Mouse (Mus musculus) stomach, embryonic 15.5 days (tissue): ENCODE data around the gene Cachd1. TPM values are rescaled to one million over a fixed set of nuclear protein-coding genes. Genes with fewer than 3 reads are reported as not detected.
A peak's percentile ranks its signal among the peaks of the same experiment; 100 is the strongest.

Experiments
- ATAC-seq: fragments of 200-750 bp; cut with Nextera tagmentation; 2 replicates; pipeline ENCODE4 v1.8.0; 2017; ENCODE audit warnings: low read depth, moderate number of reproducible peaks, moderate TSS enrichment; ENCODE audit not compliant: insufficient read depth, low FRiP score
- H3K27ac ChIP-seq: fragments of 300-500 bp; sonication (generic); 2 replicates; pipeline ENCODE4 v1.5.1; 2015; ENCODE audit warnings: mild to moderate bottlenecking, inconsistent platforms
- H3K27me3 ChIP-seq: fragments of 300-500 bp; sonication (generic); replicated peaks from 2 replicates; pipeline ENCODE4 v1.6.1; 2015; ENCODE audit warnings: inconsistent platforms
- H3K36me3 ChIP-seq: fragments of 300-500 bp; sonication (generic); 2 replicates; pipeline ENCODE4 v1.6.1; 2015; ENCODE audit warnings: inconsistent platforms
- H3K4me1 ChIP-seq: fragments of 300-500 bp; sonication (generic); 2 replicates; pipeline ENCODE4 v1.6.1; 2015; ENCODE audit warnings: inconsistent platforms
- H3K4me2 ChIP-seq: fragments of 300-500 bp; sonication (generic); 2 replicates; pipeline ENCODE4 v1.6.1; 2015; ENCODE audit warnings: mild to moderate bottlenecking, inconsistent platforms
- H3K4me3 ChIP-seq: fragments of 300-500 bp; sonication (generic); replicated peaks from 2 replicates; pipeline ENCODE4 v1.5.1; 2015; ENCODE audit warnings: inconsistent platforms
- H3K9ac ChIP-seq: fragments of 300-500 bp; sonication (generic); 2 replicates; pipeline ENCODE4 v1.6.1; 2015; ENCODE audit warnings: inconsistent platforms
- H3K9me3 ChIP-seq: fragments of 300-500 bp; sonication (generic); 2 replicates; pipeline ENCODE4 v1.6.1; 2016; ENCODE audit warnings: inconsistent platforms
- WGBS: fragments of 180-500 bp; shearing (Covaris S2); methylation state at CpG from one replicate; pipeline ENCODE4 v1.1.7; 2015; 5-methylcytosine and 5-hydroxymethylcytosine counted together
- polyA plus RNA-seq: library from polyadenylated mRNA; unstranded; fragments of >200 nt; fragmentation: Nextera tagmentation; extraction: Ambion mirVana; gene quantifications from 2 replicates; pipeline ENCODE4 v1.2.1, GENCODE M21; 2015

The Cachd1 gene
- polyA plus RNA-seq, 1 experiment from 2014 or later, result 13.0 TPM

- 0 out of 2 replicates have a peak, but pooled peaks cover 9% of the 10 kb centered on the region for H3K36me3 ChIP-seq
- no peak for ATAC-seq
- WGBS, result 89% methylated on average over 7 of the region's 7 CpGs
- no peak overlapping the region for H3K9ac ChIP-seq
- no peaks in the 10 kb centered on the region for H3K4me1 ChIP-seq
- no peak overlapping the region for H3K27ac ChIP-seq
- H3K27me3 ChIP-seq, result no peaks in the 10 kb centered on the region
- H3K4me3 ChIP-seq, result no peak overlapping the region
- no peaks in the 10 kb centered on the region for H3K9me3 ChIP-seq
- no peak overlapping the region for H3K4me2 ChIP-seq
Measured at GRCm38 (mm10) chr4:100977522-100977921, 201.0 kb downstream of the Cachd1 start.

GRCm38 (mm10) chr4:100987187-100987586 lies 210.7 kb downstream of the Cachd1 start:
- no peak overlapping the region for H3K9ac ChIP-seq
- H3K4me3 ChIP-seq, result no peak overlapping the region
- ATAC-seq, result no peak
- 91% methylated on average over 1 of the region's 1 CpGs for WGBS
- H3K27me3 ChIP-seq, result no peaks in the 10 kb centered on the region
- no peaks in the 10 kb centered on the region for H3K9me3 ChIP-seq
- H3K27ac ChIP-seq, result no peak overlapping the region
- H3K36me3 ChIP-seq, result peaks cover 25% of the 10 kb centered on the region
- H3K4me2 ChIP-seq, result no peak overlapping the region
- no peaks in the 10 kb centered on the region for H3K4me1 ChIP-seq

DNA sequence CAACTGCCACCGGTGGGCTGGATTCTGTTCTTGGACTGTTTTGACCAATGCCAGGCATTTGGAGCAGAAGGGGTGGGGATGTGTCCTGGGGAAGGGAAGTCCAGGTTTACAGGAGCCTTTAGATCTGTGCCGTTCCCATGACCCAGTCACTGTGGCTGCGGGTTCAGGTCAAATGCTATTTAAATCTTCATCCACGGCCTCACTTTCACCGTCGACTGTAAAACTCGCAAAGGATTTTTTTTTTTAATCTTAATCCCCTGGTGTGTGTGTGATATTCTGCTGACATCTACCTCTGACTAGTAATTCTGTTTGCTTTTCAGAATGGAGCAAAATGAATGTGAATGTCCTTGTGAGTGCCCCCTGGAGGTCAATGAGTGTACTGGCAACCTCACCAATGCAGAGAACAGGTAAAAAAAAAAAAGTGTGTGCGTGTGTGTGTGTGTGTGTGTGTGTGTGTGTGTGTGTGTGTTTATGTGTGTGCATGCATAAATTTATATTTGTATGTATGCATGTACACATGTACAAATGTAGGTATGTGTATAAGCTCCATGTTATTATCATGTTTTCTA lies 211.8 kb downstream of the Cachd1 start:
- no peaks in the 10 kb centered on the region for H3K27me3 ChIP-seq
- H3K4me2 ChIP-seq, result no peak overlapping the region
- no peak for ATAC-seq
- H3K4me1 ChIP-seq, result no peaks in the 10 kb centered on the region
- no peak overlapping the region for H3K27ac ChIP-seq
- H3K9ac ChIP-seq, result no peak overlapping the region
- no peaks in the 10 kb centered on the region for H3K9me3 ChIP-seq
- H3K36me3 ChIP-seq, result peaks cover 33% of the 10 kb centered on the region
- 78% methylated on average over 8 of the region's 8 CpGs for WGBS
- no peak overlapping the region for H3K4me3 ChIP-seq

GRCm38 (mm10) chr4:100990996-100991395 lies 214.5 kb downstream of the Cachd1 start:
- H3K9ac ChIP-seq, result no peak overlapping the region
- H3K9me3 ChIP-seq, result no peaks in the 10 kb centered on the region
- peaks cover 30% of the 10 kb centered on the region for H3K36me3 ChIP-seq
- no peak overlapping the region for H3K4me3 ChIP-seq
- H3K4me1 ChIP-seq, result no peaks in the 10 kb centered on the region
- H3K4me2 ChIP-seq, result no peak overlapping the region
- 55% methylated on average over 4 of the region's 4 CpGs for WGBS
- ATAC-seq, result no peak
- no peak overlapping the region for H3K27ac ChIP-seq
- no peaks in the 10 kb centered on the region for H3K27me3 ChIP-seq

GRCm38 (mm10) chr4:100992086-100992485 lies 215.6 kb downstream of the Cachd1 start:
- Histone ChIP-seq H3K27me3 (no peaks in the 10 kb centered on the region), H3K4me2 (no peak overlapping the region), H3K36me3 (peaks cover 30% of the 10 kb centered on the region), H3K9ac (no peak overlapping the region), H3K9me3 (no peaks in the 10 kb centered on the region), H3K4me3 (no peak overlapping the region), H3K4me1 (no peaks in the 10 kb centered on the region), H3K27ac (no peak overlapping the region)
- no peak for ATAC-seq
- 75% methylated on average over 6 of the region's 6 CpGs for WGBS

GRCm38 (mm10) chr4:100994442-100995255 lies 218.2 kb downstream of the Cachd1 start:
- Histone ChIP-seq H3K9ac (no peak overlapping the region), H3K27me3 (no peaks in the 10 kb centered on the region), H3K27ac (no peak overlapping the region), H3K4me2 (no peak overlapping the region; the same call in 1 of the 2 replicates), H3K4me3 (no peak overlapping the region), H3K9me3 (no peaks in the 10 kb centered on the region), H3K36me3 (peaks cover 25% of the 10 kb centered on the region), H3K4me1 (no peaks in the 10 kb centered on the region)
- ATAC-seq, result peak; percentile 83; the same call in 1 of the 2 replicates
- 57% methylated on average over 18 of the region's 18 CpGs for WGBS

DNA sequence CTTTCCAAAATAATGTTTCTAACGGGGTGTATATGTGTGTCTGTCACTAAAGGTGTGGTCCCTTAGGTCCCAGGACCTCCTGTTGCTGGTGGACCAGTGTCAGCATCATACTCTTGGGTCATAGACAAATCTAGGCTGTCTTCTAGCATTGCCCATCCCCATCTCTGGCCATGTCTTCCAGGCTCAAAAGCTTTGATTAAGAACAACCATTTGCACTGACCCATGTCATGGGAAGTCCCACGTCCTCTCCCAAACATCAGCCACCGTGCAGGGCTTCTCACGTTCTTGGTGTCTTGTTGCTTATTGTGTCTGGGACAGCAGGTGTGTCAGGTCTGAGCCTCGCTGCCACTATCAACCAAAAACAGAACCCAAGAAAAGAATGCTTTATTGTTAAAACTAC lies 219.1 kb downstream of the Cachd1 start:
- no peak overlapping the region for H3K4me2 ChIP-seq
- H3K36me3 ChIP-seq, result peaks cover 19% of the 10 kb centered on the region

DNA sequence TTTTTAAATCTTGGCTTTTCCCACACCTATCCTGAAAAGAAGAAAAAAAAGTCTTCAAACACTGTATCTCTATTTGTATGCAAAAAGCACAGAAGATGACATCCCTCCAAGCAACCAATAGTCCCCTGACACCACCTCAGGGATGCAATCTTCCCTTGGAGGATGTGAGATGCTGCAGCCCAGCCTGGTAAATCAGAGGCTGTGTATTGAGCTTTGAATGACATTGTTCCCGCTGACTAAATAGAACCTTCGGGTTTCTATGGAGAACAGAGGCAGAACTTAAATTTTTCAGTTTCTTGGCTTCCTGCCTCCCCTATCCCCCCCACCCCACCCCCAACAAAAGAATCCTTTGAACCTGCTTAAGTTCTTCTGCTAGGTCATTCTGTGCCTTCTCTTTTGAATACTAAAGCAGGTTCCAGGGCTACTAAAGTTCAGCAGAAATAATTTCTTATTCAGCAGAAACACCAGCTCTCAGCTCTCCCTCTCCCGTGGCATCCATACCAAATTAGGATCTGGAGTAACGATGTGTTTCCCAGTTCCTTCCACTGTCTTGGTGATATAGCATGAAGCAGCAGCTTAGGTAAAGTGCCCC lies 219.7 kb downstream of the Cachd1 start:
- H3K4me1 ChIP-seq, result no peaks in the 10 kb centered on the region
- no peaks in the 10 kb centered on the region for H3K9me3 ChIP-seq
- no peak overlapping the region for H3K4me3 ChIP-seq
- H3K27ac ChIP-seq, result no peak overlapping the region
- H3K9ac ChIP-seq, result no peak overlapping the region
- no peak for ATAC-seq
- 81% methylated on average over 4 of the region's 4 CpGs for WGBS
- no peak overlapping the region for H3K4me2 ChIP-seq
- no peaks in the 10 kb centered on the region for H3K27me3 ChIP-seq
- H3K36me3 ChIP-seq, result peaks cover 17% of the 10 kb centered on the region

More for the DNA sequence above, 219.1 kb downstream of the Cachd1 start:
- Histone ChIP-seq H3K27me3 (no peaks in the 10 kb centered on the region), H3K27ac (no peak overlapping the region), H3K9ac (no peak overlapping the region), H3K9me3 (no peaks in the 10 kb centered on the region), H3K4me1 (no peaks in the 10 kb centered on the region), H3K4me3 (no peak overlapping the region)
- 91% methylated on average over 5 of the region's 5 CpGs for WGBS
- no peak for ATAC-seq

- Histone ChIP-seq H3K9ac (no peak overlapping the region), H3K27ac (no peak overlapping the region), H3K9me3 (no peaks in the 10 kb centered on the region), H3K36me3 (peaks cover 8% of the 10 kb centered on the region), H3K4me2 (no peak overlapping the region), H3K27me3 (no peaks in the 10 kb centered on the region), H3K4me1 (no peaks in the 10 kb centered on the region), H3K4me3 (no peak overlapping the region)
- WGBS, result 19% methylated on average over 2 of the region's 2 CpGs
- no peak for ATAC-seq
Measured at GRCm38 (mm10) chr4:100998145-100998544, 221.7 kb downstream of the Cachd1 start.

GRCm38 (mm10) chr4:100998906-100999305 lies 222.4 kb downstream of the Cachd1 start:
- no peak overlapping the region for H3K4me3 ChIP-seq
- no peak for ATAC-seq
- no peaks in the 10 kb centered on the region for H3K4me1 ChIP-seq
- H3K36me3 ChIP-seq, result peaks cover 8% of the 10 kb centered on the region; the same call in 1 of the 2 replicates
- no peaks in the 10 kb centered on the region for H3K9me3 ChIP-seq
- no peak overlapping the region for H3K4me2 ChIP-seq
- WGBS, result 88% methylated on average over 8 of the region's 8 CpGs
- no peak overlapping the region for H3K9ac ChIP-seq
- no peaks in the 10 kb centered on the region for H3K27me3 ChIP-seq
- no peak overlapping the region for H3K27ac ChIP-seq

DNA sequence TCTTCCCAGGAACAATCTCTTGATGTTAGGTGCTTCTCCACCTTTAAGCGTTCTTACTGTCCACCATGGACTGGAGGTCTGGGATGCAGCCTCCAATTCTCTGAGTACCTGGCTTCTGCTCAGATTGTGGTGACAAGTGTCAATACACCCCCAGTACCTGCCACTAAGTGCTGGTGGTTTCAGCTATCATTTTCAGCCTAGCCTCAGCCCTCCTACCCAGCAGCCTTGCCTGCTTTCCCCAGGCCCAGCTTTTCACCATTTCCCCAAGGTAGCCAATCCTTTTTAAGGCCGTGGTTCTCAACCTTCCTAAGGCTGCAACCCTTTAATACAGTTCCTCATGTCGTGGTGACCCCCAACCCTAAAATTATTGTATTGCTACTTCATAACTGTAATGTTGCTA lies 224.1 kb downstream of the Cachd1 start:
- Histone ChIP-seq H3K27ac (no peak overlapping the region), H3K4me3 (no peak overlapping the region), H3K27me3 (no peaks in the 10 kb centered on the region), H3K4me1 (no peaks in the 10 kb centered on the region), H3K9me3 (no peaks in the 10 kb centered on the region), H3K9ac (no peak overlapping the region), H3K4me2 (no peak overlapping the region), H3K36me3 (peaks cover 8% of the 10 kb centered on the region; the same call in 1 of the 2 replicates)
- no peak for ATAC-seq
- 92% methylated on average over 3 of the region's 3 CpGs for WGBS

- ATAC-seq, result no peak
- no peak overlapping the region for H3K4me3 ChIP-seq
- 89% methylated on average over 6 of the region's 6 CpGs for WGBS
- no peaks in the 10 kb centered on the region for H3K4me1 ChIP-seq
- H3K9ac ChIP-seq, result no peak overlapping the region
- no peak overlapping the region for H3K4me2 ChIP-seq
- no peaks in the 10 kb centered on the region for H3K27me3 ChIP-seq
- H3K36me3 ChIP-seq, result peaks cover 8% of the 10 kb centered on the region; the same call in 1 of the 2 replicates
- H3K9me3 ChIP-seq, result no peaks in the 10 kb centered on the region
- no peak overlapping the region for H3K27ac ChIP-seq
Measured at GRCm38 (mm10) chr4:101001073-101001472, 224.6 kb downstream of the Cachd1 start.
